22 mouse cellular contexts compared by ENCODE assay signal in the genomic region with DNA sequence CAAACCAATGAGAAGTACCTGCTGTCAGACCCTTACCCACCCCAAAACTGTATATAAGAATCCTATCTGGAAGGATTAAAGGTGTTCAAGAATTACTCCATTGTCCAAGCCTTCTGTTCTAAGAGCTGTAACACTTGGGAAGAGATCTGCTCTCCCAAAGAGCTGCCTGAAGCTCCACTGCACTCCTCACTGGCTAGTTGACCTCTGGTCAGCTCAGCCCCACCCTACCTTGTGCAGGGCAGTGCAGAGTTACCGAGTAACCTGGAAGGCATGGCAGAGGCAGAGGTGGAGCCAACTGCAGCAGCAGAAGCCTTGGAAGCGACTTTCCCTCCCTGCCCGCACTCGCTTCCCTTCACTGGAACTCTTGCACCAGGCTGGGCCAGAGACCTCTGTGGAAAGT.
DNase-seq lines count a peak whose midpoint lies in the region; ATAC-seq and TF ChIP-seq lines count a peak whose summit lies in the region.
"Had no signal": no experiment of that assay in that cellular context is flagged by ENCODE, and none has a peak within 500 bp of the region (broad histone marks: within the 10 kb centered on the region; RNA-seq: fewer than 3 reads in every experiment).

No protein-coding gene starts in this region.

- no peak overlapping the region for H3K4me2 ChIP-seq in kidney, embryonic 14.5 days (replicated peaks; ENCODE audit: low read depth, low read length)
- no peak overlapping the region for H3K4me2 ChIP-seq in lung, postnatal 0 days (replicated peaks; ENCODE audit: low read depth, low read length)
- H3K4me2 ChIP-seq: forebrain, embryonic 13.5 days; heart, embryonic 15.5 days; hindbrain, embryonic 14.5 days; limb, embryonic 13.5 days; lung, embryonic 14.5 days; midbrain, embryonic 13.5 days had no signal

- no peak overlapping the region for H3K27ac ChIP-seq in kidney, embryonic 14.5 days (ENCODE audit: low read depth, low read length)
- no peak overlapping the region for H3K27ac ChIP-seq in embryonic facial prominence, embryonic 10.5 days (replicated peaks)
- no peak overlapping the region for H3K27ac ChIP-seq in lung, postnatal 0 days (ENCODE audit: low read length)
- H3K27ac ChIP-seq: forebrain, embryonic 13.5 days; heart, embryonic 15.5 days; hindbrain, embryonic 14.5 days; limb, embryonic 13.5 days; liver, embryonic 14.5 days; midbrain, embryonic 13.5 days had no signal

- peak; percentile 74 for DNase-seq in heart, adult 11 months
- no peak for DNase-seq in heart, postnatal 36 days
- peak; percentile 69 to 85 for DNase-seq in kidney, postnatal 25 days
- no peak for DNase-seq in embryonic facial prominence, embryonic 10.5 days (ENCODE audit: low spot score)
- DNase-seq in urinary bladder, postnatal 10 days (ENCODE audit: low spot score), result no peak
- DNase-seq in lung, postnatal 0 days (ENCODE audit: low spot score), result no peak
- DNase-seq in retina, embryonic 14.5 days (ENCODE audit: low spot score), result no peak
- DNase-seq: adrenal gland, postnatal 25 days; cerebellum, adult 9-10 months; heart, postnatal 4 days; lung, embryonic 14.5 days; lung, postnatal 36 days; thymus, postnatal 14 days had no signal

- no peak for TF ChIP-seq CTCF in lung, postnatal 0 days (IDR thresholded peaks at IDR 0.05)

- ATAC-seq in kidney, embryonic 14.5 days (ENCODE audit: low FRiP score, low TSS enrichment), result peak; percentile 56; the same call in 1 of the 2 replicates
- ATAC-seq in lung, postnatal 0 days, result no peak
- ATAC-seq: forebrain, embryonic 13.5 days; inflammation-experienced regulatory T-cells, adult 6 months; midbrain, embryonic 13.5 days had no signal

- H3K36me3 ChIP-seq in kidney, embryonic 14.5 days (ENCODE audit: control insufficient read depth, insufficient read depth, low read length), result no peaks in the 10 kb centered on the region
- no peaks in the 10 kb centered on the region for H3K36me3 ChIP-seq in embryonic facial prominence, embryonic 10.5 days (replicated peaks)
- H3K36me3 ChIP-seq in lung, postnatal 0 days (ENCODE audit: insufficient read depth, low read length), result no peaks in the 10 kb centered on the region
- H3K36me3 ChIP-seq: heart, embryonic 15.5 days; limb, embryonic 13.5 days; midbrain, embryonic 13.5 days had no signal

- no peaks in the 10 kb centered on the region for H3K27me3 ChIP-seq in kidney, embryonic 14.5 days (ENCODE audit: control insufficient read depth, insufficient read depth, low read length)
- no peaks in the 10 kb centered on the region for H3K27me3 ChIP-seq in embryonic facial prominence, embryonic 10.5 days (replicated peaks; ENCODE audit: low read depth, poor library complexity, severe bottlenecking)
- no peaks in the 10 kb centered on the region for H3K27me3 ChIP-seq in lung, postnatal 0 days (replicated peaks; ENCODE audit: insufficient read depth, low read length)
- H3K27me3 ChIP-seq: forebrain, embryonic 13.5 days; heart, embryonic 15.5 days; megakaryocyte, embryonic 14.5 days; midbrain, embryonic 13.5 days had no signal

- TF ChIP-seq EP300 in lung, postnatal 0 days (IDR thresholded peaks at IDR 0.05), result no peak

- H3K9ac ChIP-seq in kidney, embryonic 14.5 days (ENCODE audit: low read depth, low read length), result no peak overlapping the region
- no peak overlapping the region for H3K9ac ChIP-seq in lung, postnatal 0 days (replicated peaks; ENCODE audit: low read depth)
- H3K9ac ChIP-seq: forebrain, embryonic 13.5 days; heart, embryonic 15.5 days; hindbrain, embryonic 14.5 days; limb, embryonic 13.5 days; liver, embryonic 14.5 days; lung, embryonic 14.5 days; midbrain, embryonic 13.5 days had no signal

- no peak overlapping the region for H3K4me3 ChIP-seq in kidney, embryonic 14.5 days (ENCODE audit: low read length)
- no peak overlapping the region for H3K4me3 ChIP-seq in embryonic facial prominence, embryonic 10.5 days
- no peak overlapping the region for H3K4me3 ChIP-seq in lung, postnatal 0 days (ENCODE audit: low read depth, low read length)
- H3K4me3 ChIP-seq: forebrain, embryonic 13.5 days; heart, embryonic 15.5 days; limb, embryonic 13.5 days; megakaryocyte, embryonic 14.5 days; midbrain, embryonic 13.5 days had no signal

- H3K4me1 ChIP-seq in kidney, embryonic 14.5 days (ENCODE audit: control insufficient read depth, insufficient read depth, low read length), result 0 out of 2 replicates have a peak, but pooled peaks cover 12% of the 10 kb centered on the region
- H3K4me1 ChIP-seq in embryonic facial prominence, embryonic 10.5 days, result 0 out of 2 replicates have a peak, but pooled peaks cover 5% of the 10 kb centered on the region
- H3K4me1 ChIP-seq in lung, postnatal 0 days (ENCODE audit: insufficient read depth, low read depth, low read length), result no peaks in the 10 kb centered on the region
- H3K4me1 ChIP-seq: heart, embryonic 15.5 days; megakaryocyte, embryonic 14.5 days had no signal

- intact Hi-C loops in heart, postnatal 36 days (cut with DNase I), result no loop called here

- no peaks in the 10 kb centered on the region for H3K9me3 ChIP-seq in kidney, embryonic 14.5 days (ENCODE audit: control insufficient read depth, low read length)
- H3K9me3 ChIP-seq in embryonic facial prominence, embryonic 10.5 days, result no peaks in the 10 kb centered on the region
- no peaks in the 10 kb centered on the region for H3K9me3 ChIP-seq in lung, postnatal 0 days (ENCODE audit: low read length)
- H3K9me3 ChIP-seq: forebrain, embryonic 13.5 days; heart, embryonic 15.5 days; limb, embryonic 13.5 days; midbrain, embryonic 13.5 days had no signal

- 66% methylated on average over 4 of the region's 4 CpGs for WGBS in kidney, embryonic 14.5 days
- 69% methylated on average over 4 of the region's 4 CpGs for WGBS in embryonic facial prominence, embryonic 10.5 days
- 65% methylated on average over 4 of the region's 4 CpGs for WGBS in lung, postnatal 0 days

Comparison
In these comparisons a context has a peak if more than half of its experiments do, and no peak if none do; other contexts are left out.
1. DNase-seq: peak in heart, adult 11 months (single experiment) and kidney, postnatal 25 days (2 of 2); none in heart, postnatal 36 days (0 of 2), embryonic facial prominence, embryonic 10.5 days (single experiment), urinary bladder, postnatal 10 days (single experiment), lung, postnatal 0 days (single experiment) and retina, embryonic 14.5 days (single experiment).